In genomic region chr3:154562192-154562591, GRCm38 (mm10) we compare ENCODE assay signal across 24 mouse cellular contexts.
"Had no signal": no experiment of that assay in that cellular context is flagged by ENCODE, and none has a peak within 500 bp of the region (broad histone marks: within the 10 kb centered on the region; RNA-seq: fewer than 3 reads in every experiment).

No protein-coding gene starts in this region.

- H3K4me3 ChIP-seq: heart, adult 2 months; heart, embryonic 13.5 days; heart, embryonic 15.5 days; hindbrain, embryonic 13.5 days; hindbrain, embryonic 15.5 days; limb, embryonic 13.5 days; limb, embryonic 15.5 days; liver, embryonic 12.5 days had no signal

- H3K27ac ChIP-seq: heart, adult 2 months; heart, embryonic 13.5 days; heart, embryonic 15.5 days; hindbrain, embryonic 13.5 days; hindbrain, embryonic 15.5 days; hindbrain, postnatal 0 days; kidney, postnatal 0 days; limb, embryonic 13.5 days; limb, embryonic 15.5 days; liver, embryonic 12.5 days; liver, embryonic 14.5 days had no signal

- H3K9ac ChIP-seq: heart, embryonic 13.5 days; heart, embryonic 15.5 days; hindbrain, embryonic 13.5 days; hindbrain, embryonic 15.5 days; limb, embryonic 13.5 days; limb, embryonic 15.5 days; liver, embryonic 12.5 days; liver, embryonic 14.5 days had no signal

- DNase-seq: gastrocnemius, postnatal 14 days; gastrocnemius, postnatal 36 days; heart, adult 2 months; heart, postnatal 14 days; heart, postnatal 36 days; kidney, adult 11 months; kidney, adult 8-10 months; kidney, postnatal 14 days; kidney, postnatal 36 days; layer of hippocampus, adult 9-11 months; layer of hippocampus, postnatal 36 days; left cerebral cortex, postnatal 4 days had no signal

- H3K4me2 ChIP-seq: heart, embryonic 11.5 days; heart, embryonic 13.5 days; heart, embryonic 15.5 days; hindbrain, embryonic 13.5 days; hindbrain, embryonic 15.5 days; limb, embryonic 13.5 days; limb, embryonic 15.5 days; liver, embryonic 12.5 days had no signal

- H3K9me3 ChIP-seq: heart, embryonic 13.5 days; heart, embryonic 15.5 days; hindbrain, embryonic 13.5 days; hindbrain, embryonic 15.5 days; limb, embryonic 13.5 days; limb, embryonic 15.5 days; liver, embryonic 12.5 days had no signal

- ATAC-seq: hindbrain, postnatal 0 days; intestine, embryonic 16.5 days; liver, embryonic 12.5 days had no signal

- H3K27me3 ChIP-seq: heart, embryonic 15.5 days; hindbrain, embryonic 15.5 days; limb, embryonic 15.5 days; liver, embryonic 12.5 days had no signal

- H3K36me3 ChIP-seq: heart, embryonic 13.5 days; heart, embryonic 15.5 days; hindbrain, embryonic 13.5 days; hindbrain, embryonic 15.5 days; limb, embryonic 13.5 days; limb, embryonic 15.5 days; liver, embryonic 12.5 days had no signal

- H3K4me1 ChIP-seq: hindbrain, embryonic 13.5 days; hindbrain, embryonic 15.5 days; limb, embryonic 13.5 days; limb, embryonic 15.5 days; liver, embryonic 12.5 days had no signal
